ENCODE assay signal across 12 mouse cellular contexts in the genomic region with DNA sequence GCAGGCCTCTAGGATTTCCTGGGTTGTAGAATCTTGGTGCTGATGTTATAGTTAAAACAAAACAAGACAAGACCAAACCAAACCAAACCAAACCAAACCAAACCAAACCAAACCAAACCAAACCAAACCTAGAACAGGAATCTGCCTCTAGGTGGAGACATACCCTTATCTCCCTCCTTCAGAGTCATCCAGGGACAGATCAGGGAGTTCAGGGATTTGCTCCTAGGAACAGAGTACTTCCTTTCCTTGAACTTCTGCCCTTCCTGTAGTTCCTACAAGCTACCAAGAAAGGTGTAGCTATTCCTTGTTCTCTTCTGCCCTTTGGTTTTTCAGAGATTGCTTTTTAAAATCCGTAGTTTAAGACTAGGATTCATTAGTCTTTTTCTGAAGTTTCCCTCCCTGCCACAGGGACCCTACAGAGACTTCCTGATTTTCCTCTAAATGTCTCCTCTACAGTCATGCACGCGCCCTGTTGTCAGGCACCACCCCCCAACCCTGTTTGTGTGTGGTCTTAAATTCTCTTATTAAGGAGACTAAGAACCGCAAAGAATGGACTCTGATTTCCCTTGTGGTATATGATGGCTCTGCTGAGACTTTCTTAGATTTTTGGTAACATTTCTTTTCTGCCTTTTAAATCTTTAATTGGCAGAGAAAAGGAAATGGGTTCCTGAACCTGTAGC.
A peak's percentile ranks its signal among the peaks of the same experiment; 100 is the strongest.
DNase-seq lines count a peak whose midpoint lies in the region; ATAC-seq and TF ChIP-seq lines count a peak whose summit lies in the region.
"Had no signal": no experiment of that assay in that cellular context is flagged by ENCODE, and none has a peak within 500 bp of the region (broad histone marks: within the 10 kb centered on the region; RNA-seq: fewer than 3 reads in every experiment).

No protein-coding gene starts in this region.

- peak; percentile 50 for DNase-seq in forebrain, embryonic 14.5 days (ENCODE audit: low spot score)
- no peak for DNase-seq in left cerebral cortex, adult 2 months (ENCODE audit: extremely low spot score in 1 of 2, low spot score in 2 of 2)
- no peak for DNase-seq in left cerebral cortex, postnatal 36 days (ENCODE audit: low spot score in 2 of 2)
- DNase-seq in ES-CJ7 (ENCODE audit: low read depth, low spot score): peak; percentile 79
- DNase-seq in embryo, embryonic 9.5 days (ENCODE audit: extremely low spot score): peak; percentile 26
- DNase-seq in urinary bladder, postnatal 4 days (ENCODE audit: low spot score in 2 of 2): no peak

- H3K4me1 ChIP-seq in forebrain, embryonic 14.5 days (ENCODE audit: control insufficient read depth, insufficient read depth, low read length): no peaks in the 10 kb centered on the region
- H3K4me1 ChIP-seq in forebrain, embryonic 12.5 days: no peaks in the 10 kb centered on the region
- H3K4me1 ChIP-seq: kidney, embryonic 15.5 days; lung, embryonic 15.5 days; neural tube, embryonic 12.5 days had no signal

- ATAC-seq in forebrain, embryonic 14.5 days: peak; percentile 50; the same call in 1 of the 2 replicates
- no peak for ATAC-seq in forebrain, embryonic 12.5 days (ENCODE audit: low FRiP score)
- ATAC-seq in megakaryocyte-erythroid progenitor cell, adult 5-6 weeks (replicated peaks; ENCODE audit: low FRiP score, low TSS enrichment, poor library complexity, severe bottlenecking): no peak

- H3K4me2 ChIP-seq in forebrain, embryonic 14.5 days (ENCODE audit: low read length): no peak overlapping the region
- H3K4me2 ChIP-seq in forebrain, embryonic 12.5 days: no peak overlapping the region
- H3K4me2 ChIP-seq: kidney, embryonic 15.5 days; lung, embryonic 15.5 days; neural tube, embryonic 12.5 days had no signal

- no peaks in the 10 kb centered on the region for H3K36me3 ChIP-seq in forebrain, embryonic 14.5 days (ENCODE audit: control insufficient read depth, insufficient read depth, low read length)
- no peaks in the 10 kb centered on the region for H3K36me3 ChIP-seq in forebrain, embryonic 12.5 days (replicated peaks)
- H3K36me3 ChIP-seq: G1E; kidney, embryonic 15.5 days; lung, embryonic 15.5 days; neural tube, embryonic 12.5 days had no signal

- H3K27me3 ChIP-seq in forebrain, embryonic 14.5 days (replicated peaks; ENCODE audit: control insufficient read depth, insufficient read depth, low read length): no peaks in the 10 kb centered on the region
- H3K27me3 ChIP-seq in forebrain, embryonic 12.5 days: no peaks in the 10 kb centered on the region
- H3K27me3 ChIP-seq: kidney, embryonic 15.5 days; lung, embryonic 15.5 days; neural tube, embryonic 12.5 days had no signal

- intact Hi-C loops in left cerebral cortex, adult 2 months (cut with DNase I): loop anchor here (5.0 kb wide), 1 partner anchor 1052 kb away; no protein-coding TSS in a partner anchor
- intact Hi-C loops in left cerebral cortex, postnatal 36 days (cut with DNase I): loop anchor here (5.0 kb wide), 1 partner anchor 1052 kb away; no protein-coding TSS in a partner anchor

- 37% methylated on average over 4 of the region's 4 CpGs for WGBS in forebrain, embryonic 14.5 days
- WGBS in forebrain, embryonic 12.5 days: 25% methylated on average over 4 of the region's 4 CpGs

- no peak overlapping the region for H3K9ac ChIP-seq in forebrain, embryonic 14.5 days (ENCODE audit: low read length)
- H3K9ac ChIP-seq in forebrain, embryonic 12.5 days: no peak overlapping the region
- H3K9ac ChIP-seq: kidney, embryonic 15.5 days; lung, embryonic 15.5 days; neural tube, embryonic 12.5 days had no signal

- no peaks in the 10 kb centered on the region for H3K9me3 ChIP-seq in forebrain, embryonic 14.5 days (replicated peaks; ENCODE audit: control insufficient read depth, low read length)
- H3K9me3 ChIP-seq in forebrain, embryonic 12.5 days: no peaks in the 10 kb centered on the region
- H3K9me3 ChIP-seq: G1E; kidney, embryonic 15.5 days; lung, embryonic 15.5 days; neural tube, embryonic 12.5 days had no signal

- no peak overlapping the region for H3K27ac ChIP-seq in forebrain, embryonic 14.5 days (ENCODE audit: low read depth, low read length)
- H3K27ac ChIP-seq in forebrain, embryonic 12.5 days: no peak overlapping the region
- no peak overlapping the region for H3K27ac ChIP-seq in left cerebral cortex, adult 2 months
- H3K27ac ChIP-seq: kidney, embryonic 15.5 days; lung, embryonic 15.5 days; neural tube, embryonic 12.5 days had no signal

- H3K4me3 ChIP-seq in forebrain, embryonic 14.5 days (ENCODE audit: low read depth, low read length): no peak overlapping the region
- no peak overlapping the region for H3K4me3 ChIP-seq in forebrain, embryonic 12.5 days (replicated peaks)
- H3K4me3 ChIP-seq in left cerebral cortex, adult 2 months: no peak overlapping the region
- H3K4me3 ChIP-seq: kidney, embryonic 15.5 days; lung, embryonic 15.5 days; neural tube, embryonic 12.5 days had no signal

- TF ChIP-seq CTCF in left cerebral cortex, adult 2 months (IDR thresholded peaks at IDR 0.05): peak; percentile 56

Comparison
In these comparisons a context has a peak if more than half of its experiments do, and no peak if none do; other contexts are left out.
1. DNase-seq: peak in forebrain, embryonic 14.5 days (single experiment), ES-CJ7 (single experiment) and embryo, embryonic 9.5 days (single experiment); none in left cerebral cortex, adult 2 months (0 of 2), left cerebral cortex, postnatal 36 days (0 of 2) and urinary bladder, postnatal 4 days (0 of 2).